Mouse (Mus musculus) CH12.LX (cell line): ENCODE data around the gene H2-Q1.

ENCODE experiments used
- BHLHE40 ChIP-seq: IDR thresholded peaks from 2 replicates; pipeline ENCODE4 v1.6.1; 2011; ENCODE audit warnings: mild to moderate bottlenecking, low read depth, low read length, improper control_type of control experiment
- CTCF ChIP-seq, 2 experiments: IDR thresholded peaks in 1 of 2; conservative IDR thresholded peaks in 1 of 2; 2 replicates each; pipeline ENCODE4 v1.5.1; 2011 to 2012; ENCODE audit warnings: low read depth in 2 of 2, low read length in 2 of 2, improper control_type of control experiment in 1 of 2, inconsistent platforms in 1 of 2, mild to moderate bottlenecking in 1 of 2, moderate library complexity in 1 of 2
- EP300 ChIP-seq: IDR thresholded peaks from 2 replicates; pipeline ENCODE4 v1.6.1; 2011; ENCODE audit warnings: low read length, improper control_type of control experiment
- HCFC1 ChIP-seq: IDR thresholded peaks from 2 replicates; pipeline ENCODE4 v1.6.1; 2012; ENCODE audit warnings: low read depth, mild to moderate bottlenecking, inconsistent platforms, low read length, improper control_type of control experiment
- MAFK ChIP-seq: IDR thresholded peaks from 2 replicates; pipeline ENCODE4 v1.6.1; 2011; ENCODE audit warnings: low read length, improper control_type of control experiment; ENCODE audit not compliant: insufficient replicate concordance
- MAZ ChIP-seq: IDR thresholded peaks from 2 replicates; pipeline ENCODE4 v1.6.1; 2012; ENCODE audit warnings: low read depth, mild to moderate bottlenecking, inconsistent platforms, low read length, improper control_type of control experiment, moderate library complexity
- MEF2A ChIP-seq: IDR thresholded peaks from 2 replicates; pipeline ENCODE4 v1.6.1; 2014; ENCODE audit warnings: low read depth, mild to moderate bottlenecking, inconsistent platforms, low read length, improper control_type of control experiment, borderline replicate concordance
- MYC ChIP-seq: IDR thresholded peaks from 2 replicates; pipeline ENCODE4 v1.6.1; 2011; ENCODE audit warnings: low read depth, mild to moderate bottlenecking, improper control_type of control experiment, low read length
- POLR2A ChIP-seq: IDR thresholded peaks from 2 replicates; pipeline ENCODE4 v1.6.1; 2011; ENCODE audit warnings: low read depth, mild to moderate bottlenecking, improper control_type of control experiment, low read length
- TBP ChIP-seq: conservative IDR thresholded peaks from 2 replicates; pipeline ENCODE4 v1.6.1; 2011; ENCODE audit warnings: low read depth, low read length, improper control_type of control experiment
- USF2 ChIP-seq: conservative IDR thresholded peaks from 2 replicates; pipeline ENCODE4 v1.6.1; 2011; ENCODE audit warnings: low read depth, low read length, improper control_type of control experiment
- ZC3H11A ChIP-seq: IDR thresholded peaks from 2 replicates; pipeline ENCODE4 v1.6.1; 2012; ENCODE audit warnings: low read depth, mild to moderate bottlenecking, inconsistent platforms, low read length, improper control_type of control experiment
- ZKSCAN1 ChIP-seq: IDR thresholded peaks from 2 replicates; pipeline ENCODE4 v1.6.1; 2012; ENCODE audit warnings: low read depth, inconsistent platforms, low read length, improper control_type of control experiment, borderline replicate concordance
- ZNF384 ChIP-seq: IDR thresholded peaks from 2 replicates; pipeline ENCODE4 v1.6.1; 2012; ENCODE audit warnings: low read depth, low read length, improper control_type of control experiment, inconsistent platforms

DNA sequence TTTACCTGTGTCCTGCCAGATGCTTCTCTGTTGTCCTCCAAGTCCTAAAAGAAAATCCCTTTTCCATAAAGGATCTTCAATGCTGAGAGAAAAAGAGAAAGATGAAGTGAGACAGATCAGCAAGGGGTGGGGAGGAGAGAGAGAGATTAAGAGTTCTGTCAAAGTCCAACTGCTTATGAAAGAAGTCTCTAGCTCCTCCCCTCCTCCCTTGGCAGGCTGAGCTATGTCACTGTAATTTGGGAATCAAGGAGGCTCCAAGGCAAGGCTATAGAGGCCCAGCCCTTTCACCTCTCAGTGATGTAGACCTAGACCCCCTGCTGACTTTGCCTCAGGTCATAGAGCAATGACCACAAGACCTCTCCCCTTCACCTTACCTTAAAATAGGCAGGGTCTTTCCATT, 34.8 kb upstream of the H2-Q1 start:
- no peak for TF ChIP-seq CTCF (conservative IDR thresholded peaks at IDR 0.05 in 1 of 2, IDR thresholded peaks at IDR 0.05 in 1 of 2; ENCODE audit: low read depth in 2 of 2, low read length in 2 of 2)
- TF ChIP-seq ZC3H11A, result no peak
- no peak for TF ChIP-seq EP300
- no peak for TF ChIP-seq TBP
- no peak for TF ChIP-seq MYC
- no peak for TF ChIP-seq POLR2A
- no peak for TF ChIP-seq BHLHE40
- TF ChIP-seq MAFK, result no peak
- no peak for TF ChIP-seq MAZ
- no peak for TF ChIP-seq ZNF384
- TF ChIP-seq HCFC1, result no peak
- no peak for TF ChIP-seq ZKSCAN1
- no peak for TF ChIP-seq MEF2A
- TF ChIP-seq USF2, result no peak
